Mouse (Mus musculus) C2C12 (cell line): ENCODE results near the gene Gipc2. TPM values are rescaled to one million over a fixed set of nuclear protein-coding genes. Genes with fewer than 3 reads are reported as not detected.

Experiments
- H3K27me3 ChIP-seq: one replicate; pipeline ENCODE4 v1.6.1; 2011; ENCODE audit not compliant: control insufficient read depth, insufficient read depth, insufficient read length
- H3K36me3 ChIP-seq: one replicate; pipeline ENCODE4 v1.6.1; 2011; ENCODE audit not compliant: control insufficient read depth, insufficient read depth
- H3K4me3 ChIP-seq: one replicate; pipeline ENCODE4 v1.5.1; 2011; ENCODE audit warnings: mild to moderate bottlenecking, control low read depth; ENCODE audit not compliant: poor library complexity, insufficient read depth, severe bottlenecking
- H3K79me2 ChIP-seq: one replicate; pipeline ENCODE4 v1.6.1; 2011; ENCODE audit not compliant: control insufficient read depth, insufficient read depth
- H3K79me3 ChIP-seq: one replicate; pipeline ENCODE4 v1.6.1; 2011; ENCODE audit warnings: low read depth, control low read depth
- H3ac ChIP-seq: one replicate; pipeline ENCODE3; 2011; ENCODE audit warnings: low read depth; ENCODE audit not compliant: control insufficient read depth, insufficient read length
- CEBPB ChIP-seq: IDR thresholded peaks from one replicate; pipeline ENCODE4 v1.6.1; 2011; ENCODE audit warnings: low read depth, mild to moderate bottlenecking, control low read depth, moderate library complexity
- CTCF ChIP-seq: IDR thresholded peaks from one replicate; pipeline ENCODE4 v1.5.1; 2011; ENCODE audit not compliant: control insufficient read depth, insufficient read depth, insufficient read length
- FOSL1 ChIP-seq: IDR thresholded peaks from one replicate; pipeline ENCODE4 v1.8.0; 2011; ENCODE audit warnings: mild to moderate bottlenecking, low read length; ENCODE audit not compliant: poor library complexity, insufficient read depth, severe bottlenecking
- MAX ChIP-seq: IDR thresholded peaks from one replicate; pipeline ENCODE4 v1.6.1; 2011; ENCODE audit warnings: mild to moderate bottlenecking, control low read depth
- MYOD1 ChIP-seq: IDR thresholded peaks from one replicate; pipeline ENCODE4 v1.6.1; 2011; ENCODE audit warnings: low read depth; ENCODE audit not compliant: control insufficient read depth, insufficient read length
- MYOG ChIP-seq: IDR thresholded peaks from one replicate; pipeline ENCODE4 v1.6.1; 2011; ENCODE audit not compliant: control insufficient read depth, insufficient read length; ENCODE audit errors: extremely low read depth
- USF1 ChIP-seq: IDR thresholded peaks from one replicate; pipeline ENCODE4 v1.6.1; 2011; ENCODE audit warnings: low read depth, mild to moderate bottlenecking, control low read depth, moderate library complexity
- polyA plus RNA-seq: library from polyadenylated mRNA; unstranded; fragments of >200 nt; fragmentation: generic; extraction: Trizol; gene quantifications from one replicate; pipeline ENCODE4 v1.2.1, GENCODE M21; 2012; ENCODE audit warnings: missing spikeins

Gene Gipc2
- polyA plus RNA-seq, 1 experiment: 1.2 TPM

DNA sequence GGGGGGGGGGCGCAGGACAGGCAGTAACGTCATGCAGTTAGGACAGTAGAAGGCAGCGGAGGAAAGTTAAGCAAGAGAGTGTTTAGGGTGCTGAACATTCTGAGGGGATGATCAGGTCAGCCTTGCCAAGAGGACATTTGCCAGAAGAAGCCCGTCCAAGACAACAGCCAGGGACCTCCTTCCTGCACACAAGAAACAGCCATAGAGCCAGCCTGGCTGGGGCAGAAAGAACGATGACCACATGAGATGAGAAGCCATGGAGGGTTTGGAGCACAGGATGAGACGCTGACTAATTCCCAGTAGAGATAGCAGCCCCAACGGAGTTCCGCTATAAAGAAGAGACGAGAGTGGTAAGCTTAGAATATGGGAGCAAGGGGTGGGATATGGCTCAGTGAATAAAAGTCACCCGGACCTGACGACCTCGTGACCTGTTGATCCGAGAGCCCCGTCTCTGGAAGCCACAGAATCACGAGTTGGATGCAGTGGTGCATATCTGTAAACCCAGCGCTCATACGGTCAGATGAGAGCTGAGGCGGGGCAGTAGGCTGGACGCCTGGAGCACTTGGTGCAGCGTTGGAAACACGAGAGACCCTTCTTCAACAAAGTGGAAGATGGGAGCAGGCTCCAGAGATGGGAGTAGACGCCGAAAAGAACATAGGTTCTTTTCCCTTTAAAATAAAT, 9.1 kb downstream of the Gipc2 start:
- Histone ChIP-seq H3K79me3 (no peaks in the 10 kb centered on the region), H3K36me3 (no peaks in the 10 kb centered on the region), H3K79me2 (no peaks in the 10 kb centered on the region), H3K27me3 (no peaks in the 10 kb centered on the region), H3ac (peak overlapping the region; percentile 52), H3K4me3 (no peak overlapping the region)
- no peak for TF ChIP-seq MYOD1
- TF ChIP-seq USF1: peak; percentile 24

DNA sequence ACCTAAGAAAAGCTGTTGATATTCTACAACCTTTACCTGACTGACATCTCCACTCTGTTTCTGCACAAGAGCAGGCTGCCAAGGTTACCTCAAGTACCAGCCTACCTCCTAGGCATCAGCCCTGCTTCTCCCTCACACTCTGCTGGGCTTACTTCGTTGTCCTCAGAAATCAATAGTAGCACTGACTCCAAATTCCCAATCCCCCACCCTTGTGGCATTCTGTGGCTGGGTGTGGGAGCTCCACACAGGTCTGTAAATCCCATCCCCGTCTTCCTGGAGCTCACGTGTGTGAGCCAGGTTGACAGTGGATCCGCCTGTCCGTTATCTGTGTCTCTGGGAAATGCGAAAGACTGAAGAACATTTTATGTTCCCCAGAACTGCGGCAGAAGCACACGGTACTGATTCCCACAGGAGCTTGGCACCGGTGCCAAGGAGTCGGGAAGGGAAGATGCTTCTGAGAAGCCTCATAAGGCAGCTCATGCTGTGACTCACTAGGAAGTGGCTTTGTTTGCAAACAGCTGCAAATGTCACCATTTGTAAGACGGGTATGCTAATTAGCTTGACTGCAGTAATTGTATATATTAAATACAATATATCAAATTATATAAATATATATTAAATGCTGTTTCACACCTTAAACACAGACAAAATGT, 10.6 kb downstream of the Gipc2 start:
- no peaks in the 10 kb centered on the region for H3K79me2 ChIP-seq
- H3K4me3 ChIP-seq: no peak overlapping the region
- H3K27me3 ChIP-seq: no peaks in the 10 kb centered on the region
- TF ChIP-seq MAX (peak; percentile 41), CTCF (no peak), USF1 (no peak), FOSL1 (peak; percentile 75), MYOD1 (peak; percentile 89), CEBPB (no peak), MYOG (no peak)
- no peaks in the 10 kb centered on the region for H3K36me3 ChIP-seq
- H3K79me3 ChIP-seq: no peaks in the 10 kb centered on the region
- peak overlapping the region; percentile 52 for H3ac ChIP-seq

DNA sequence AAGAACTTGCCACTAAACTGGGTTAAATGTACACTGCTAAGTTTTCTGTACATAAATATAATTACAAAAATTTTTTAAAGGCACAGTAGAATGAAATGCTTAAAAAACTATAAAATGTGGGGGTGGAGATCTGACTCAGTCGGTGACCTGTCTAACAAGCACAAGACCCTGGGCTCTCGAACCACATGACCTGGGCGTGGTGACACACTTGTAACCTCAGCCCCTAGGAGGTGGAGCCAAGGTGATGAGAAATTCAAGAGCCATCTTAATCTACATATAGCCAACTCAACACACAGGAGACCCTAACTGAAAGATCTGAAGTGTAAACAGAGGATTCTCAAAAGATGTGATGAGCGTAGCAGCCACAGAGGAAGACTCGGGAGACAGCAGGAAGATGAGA, 11.9 kb downstream of the Gipc2 start:
- H3K4me3 ChIP-seq: no peak overlapping the region
- no peaks in the 10 kb centered on the region for H3K79me3 ChIP-seq
- no peak overlapping the region for H3ac ChIP-seq
- H3K27me3 ChIP-seq: no peaks in the 10 kb centered on the region
- no peaks in the 10 kb centered on the region for H3K79me2 ChIP-seq
- H3K36me3 ChIP-seq: no peaks in the 10 kb centered on the region
- TF ChIP-seq MAX: no peak
- TF ChIP-seq USF1: peak; percentile 70
- no peak for TF ChIP-seq CTCF
- no peak for TF ChIP-seq MYOG
- TF ChIP-seq CEBPB: no peak
- TF ChIP-seq FOSL1: no peak

DNA sequence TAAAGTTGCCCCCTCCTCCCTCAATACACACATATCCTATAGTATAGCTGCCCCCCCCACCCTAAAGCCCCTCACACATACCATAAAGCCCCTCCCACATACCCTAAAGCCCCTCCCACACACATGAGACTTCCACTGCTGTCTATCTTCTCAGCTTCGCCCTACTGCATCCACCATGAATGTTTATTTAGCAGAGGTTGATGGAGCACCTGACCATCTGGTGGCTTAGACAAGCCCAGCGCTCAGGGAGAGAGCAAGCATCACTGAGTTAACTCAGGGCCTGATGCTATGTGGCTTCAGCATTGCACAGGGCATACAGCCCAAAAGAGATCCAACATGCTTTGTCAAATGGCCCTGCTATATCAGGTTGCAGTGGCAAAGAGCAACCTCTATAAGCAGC, 12.9 kb downstream of the Gipc2 start:
- Histone ChIP-seq H3K79me2 (no peaks in the 10 kb centered on the region), H3ac (no peak overlapping the region), H3K27me3 (no peaks in the 10 kb centered on the region), H3K79me3 (no peaks in the 10 kb centered on the region), H3K4me3 (no peak overlapping the region), H3K36me3 (no peaks in the 10 kb centered on the region)
- TF ChIP-seq CTCF (no peak), CEBPB (no peak), MAX (no peak), USF1 (no peak), MYOG (no peak), MYOD1 (no peak), FOSL1 (no peak)

DNA sequence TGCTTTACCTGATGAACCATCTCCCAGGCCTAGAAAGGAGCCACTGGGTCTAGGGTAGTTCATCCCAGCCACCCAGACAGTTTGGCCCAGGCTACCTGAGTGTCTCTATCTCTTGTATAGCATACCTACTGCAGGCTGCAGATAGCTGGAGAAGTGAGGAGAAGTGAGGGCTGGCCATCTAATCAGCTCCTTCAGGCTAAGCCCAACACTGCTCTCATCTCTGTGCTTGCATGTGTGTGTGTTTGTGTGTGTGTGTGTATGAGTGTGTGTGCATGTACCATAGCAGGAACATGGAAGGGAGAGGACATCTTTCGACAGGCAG, 13.6 kb downstream of the Gipc2 start:
- no peak overlapping the region for H3K4me3 ChIP-seq
- no peak for TF ChIP-seq CEBPB
- TF ChIP-seq MYOD1: no peak
- TF ChIP-seq MYOG: no peak
- H3K27me3 ChIP-seq: no peaks in the 10 kb centered on the region
- H3K79me2 ChIP-seq: no peaks in the 10 kb centered on the region
- H3ac ChIP-seq: no peak overlapping the region
- no peaks in the 10 kb centered on the region for H3K79me3 ChIP-seq
- no peaks in the 10 kb centered on the region for H3K36me3 ChIP-seq

DNA sequence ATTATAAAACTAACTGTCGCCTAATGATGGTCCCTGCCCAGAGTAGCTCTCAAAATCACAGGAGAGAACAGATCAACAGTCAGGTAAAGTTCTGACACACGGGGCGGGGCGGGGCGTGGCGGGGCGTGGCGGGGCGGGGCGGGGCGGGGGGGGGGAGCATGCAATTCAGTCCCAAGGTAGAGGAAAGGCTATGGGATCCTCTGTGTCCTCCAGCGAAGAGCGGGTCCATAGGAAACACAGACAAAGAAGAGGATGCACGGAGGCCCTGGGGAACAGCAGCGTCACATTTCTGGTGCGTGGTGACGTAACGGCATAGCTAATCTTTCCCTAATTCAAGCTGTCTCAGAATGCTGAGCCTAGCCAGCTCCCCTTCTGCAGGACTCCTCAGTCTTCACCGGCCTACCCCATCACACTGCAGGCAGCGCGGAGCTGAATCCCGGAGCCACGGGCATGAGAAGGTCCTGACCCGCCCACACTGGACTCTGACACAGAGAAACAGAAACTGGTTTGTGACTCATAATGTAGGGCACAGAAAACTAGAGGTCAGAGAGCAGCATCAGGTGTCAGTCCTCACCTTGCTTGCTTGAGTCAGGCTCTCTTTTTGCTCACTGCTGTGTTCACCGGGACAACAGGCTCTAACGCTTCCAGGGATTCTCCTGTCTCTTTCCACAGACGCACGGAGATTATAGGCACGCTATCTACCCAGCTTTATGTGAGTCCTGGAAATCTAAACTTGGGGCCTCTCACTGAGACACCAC, 14.1 kb downstream of the Gipc2 start:
- Histone ChIP-seq H3K4me3 (no peak overlapping the region), H3ac (no peak overlapping the region), H3K79me2 (no peaks in the 10 kb centered on the region), H3K79me3 (no peaks in the 10 kb centered on the region), H3K36me3 (no peaks in the 10 kb centered on the region), H3K27me3 (no peaks in the 10 kb centered on the region)
- TF ChIP-seq MYOG (no peak), CTCF (no peak), MYOD1 (no peak)
